Mouse (Mus musculus) C2C12 (cell line): ENCODE results near the gene Immp2l. TPM values are rescaled to one million over a fixed set of nuclear protein-coding genes. Genes with fewer than 3 reads are reported as not detected.
"Not testable (repeated sequence)": the region's sequence is repeated elsewhere in the genome, so short reads cannot be mapped to it uniquely, and the experiment has no call there.

Experiments used
- H3K27me3 ChIP-seq: one replicate; pipeline ENCODE4 v1.6.1; 2011; ENCODE audit not compliant: control insufficient read depth, insufficient read depth, insufficient read length
- H3K36me3 ChIP-seq: one replicate; pipeline ENCODE4 v1.6.1; 2011; ENCODE audit not compliant: control insufficient read depth, insufficient read depth
- H3K4me3 ChIP-seq: one replicate; pipeline ENCODE4 v1.5.1; 2011; ENCODE audit warnings: mild to moderate bottlenecking, control low read depth; ENCODE audit not compliant: poor library complexity, insufficient read depth, severe bottlenecking
- H3K79me2 ChIP-seq: one replicate; pipeline ENCODE4 v1.6.1; 2011; ENCODE audit not compliant: control insufficient read depth, insufficient read depth
- H3K79me3 ChIP-seq: one replicate; pipeline ENCODE4 v1.6.1; 2011; ENCODE audit warnings: low read depth, control low read depth
- H3ac ChIP-seq: one replicate; pipeline ENCODE3; 2011; ENCODE audit warnings: low read depth; ENCODE audit not compliant: control insufficient read depth, insufficient read length
- CEBPB ChIP-seq: IDR thresholded peaks from one replicate; pipeline ENCODE4 v1.6.1; 2011; ENCODE audit warnings: low read depth, mild to moderate bottlenecking, control low read depth, moderate library complexity
- CTCF ChIP-seq: IDR thresholded peaks from one replicate; pipeline ENCODE4 v1.5.1; 2011; ENCODE audit not compliant: control insufficient read depth, insufficient read depth, insufficient read length
- FOSL1 ChIP-seq: IDR thresholded peaks from one replicate; pipeline ENCODE4 v1.8.0; 2011; ENCODE audit warnings: mild to moderate bottlenecking, low read length; ENCODE audit not compliant: poor library complexity, insufficient read depth, severe bottlenecking
- MAX ChIP-seq: IDR thresholded peaks from one replicate; pipeline ENCODE4 v1.6.1; 2011; ENCODE audit warnings: mild to moderate bottlenecking, control low read depth
- MYOD1 ChIP-seq: IDR thresholded peaks from one replicate; pipeline ENCODE4 v1.6.1; 2011; ENCODE audit warnings: low read depth; ENCODE audit not compliant: control insufficient read depth, insufficient read length
- MYOG ChIP-seq: IDR thresholded peaks from one replicate; pipeline ENCODE4 v1.6.1; 2011; ENCODE audit not compliant: control insufficient read depth, insufficient read length; ENCODE audit errors: extremely low read depth
- USF1 ChIP-seq: IDR thresholded peaks from one replicate; pipeline ENCODE4 v1.6.1; 2011; ENCODE audit warnings: low read depth, mild to moderate bottlenecking, control low read depth, moderate library complexity
- polyA plus RNA-seq: library from polyadenylated mRNA; unstranded; fragments of >200 nt; fragmentation: generic; extraction: Trizol; gene quantifications from one replicate; pipeline ENCODE4 v1.2.1, GENCODE M21; 2012; ENCODE audit warnings: missing spikeins

The Immp2l gene
- polyA plus RNA-seq, 1 experiment: 6.2 TPM

GRCm38 (mm10) chr12:41851896-41852470 lies 828.1 kb downstream of the Immp2l start:
- no peaks in the 10 kb centered on the region for H3K36me3 ChIP-seq
- H3K27me3 ChIP-seq: no peaks in the 10 kb centered on the region
- H3ac ChIP-seq: no peak overlapping the region
- H3K79me2 ChIP-seq: no peaks in the 10 kb centered on the region
- no peak overlapping the region for H3K4me3 ChIP-seq
- H3K79me3 ChIP-seq: no peaks in the 10 kb centered on the region
- TF ChIP-seq CEBPB: no peak
- no peak for TF ChIP-seq FOSL1
- TF ChIP-seq MYOG: no peak
- TF ChIP-seq MAX: no peak
- no peak for TF ChIP-seq MYOD1
- no peak for TF ChIP-seq USF1
- TF ChIP-seq CTCF: no peak

GRCm38 (mm10) chr12:41859652-41860051 lies 835.8 kb downstream of the Immp2l start:
- H3K36me3 ChIP-seq, H3K79me3 ChIP-seq, H3K27me3 ChIP-seq, H3ac ChIP-seq, H3K79me2 ChIP-seq, H3K4me3 ChIP-seq: not testable (repeated sequence)

GRCm38 (mm10) chr12:41868317-41868716 lies 844.4 kb downstream of the Immp2l start:
- H3K27me3 ChIP-seq: no peaks in the 10 kb centered on the region

GRCm38 (mm10) chr12:41874015-41874414 lies 850.1 kb downstream of the Immp2l start:
- Histone ChIP-seq H3K36me3 (no peaks in the 10 kb centered on the region), H3K4me3 (no peak overlapping the region), H3K79me2 (no peaks in the 10 kb centered on the region), H3ac (no peak overlapping the region), H3K27me3 (no peaks in the 10 kb centered on the region), H3K79me3 (no peaks in the 10 kb centered on the region)
- no peak for TF ChIP-seq CTCF
- no peak for TF ChIP-seq CEBPB

More at GRCm38 (mm10) chr12:41868317-41868716, 844.4 kb downstream of the Immp2l start:
- Histone ChIP-seq H3K36me3 (no peaks in the 10 kb centered on the region), H3ac (no peak overlapping the region), H3K79me3 (no peaks in the 10 kb centered on the region), H3K4me3 (no peak overlapping the region), H3K79me2 (no peaks in the 10 kb centered on the region)
- TF ChIP-seq CEBPB (no peak), MAX (no peak), CTCF (no peak), MYOG (no peak)

- no peaks in the 10 kb centered on the region for H3K79me2 ChIP-seq
- no peaks in the 10 kb centered on the region for H3K27me3 ChIP-seq
- no peaks in the 10 kb centered on the region for H3K79me3 ChIP-seq
- no peaks in the 10 kb centered on the region for H3K36me3 ChIP-seq
- TF ChIP-seq MYOD1 (no peak), MYOG (no peak), MAX (no peak), USF1 (no peak), CTCF (no peak), FOSL1 (no peak)
- no peak overlapping the region for H3K4me3 ChIP-seq
- no peak overlapping the region for H3ac ChIP-seq
These were observed 853.5 kb downstream of the Immp2l start for GRCm38 (mm10) chr12:41877292-41877959.

GRCm38 (mm10) chr12:41878493-41878892 lies 854.6 kb downstream of the Immp2l start:
- Histone ChIP-seq H3K36me3 (no peaks in the 10 kb centered on the region), H3K79me2 (no peaks in the 10 kb centered on the region), H3K4me3 (no peak overlapping the region), H3K79me3 (no peaks in the 10 kb centered on the region), H3ac (no peak overlapping the region), H3K27me3 (no peaks in the 10 kb centered on the region)
- TF ChIP-seq MYOD1: no peak
